Mouse (Mus musculus): ENCODE measurements at regions not wholly inside any gene's neighbourhood (a gene's known extent, or its start where the extent isn't known, plus 50 kb on each side); places are given as distances from the start of the nearest gene placed in this dataset.

GRCm38 (mm10) chr13:48192476-48192875, 68.6 kb upstream of the Id4 start:
- DNase-seq (ENCODE audit: low spot score): no peak

GRCm38 (mm10) chr13:48193942-48194341, 67.1 kb upstream of the Id4 start:
- no peak for DNase-seq (ENCODE audit: low spot score)

- no peak for DNase-seq (ENCODE audit: low spot score)
Measured at GRCm38 (mm10) chr13:48207824-48208223, 53.2 kb upstream of the Id4 start.

All from testis, postnatal 14 days (tissue).